Mouse (Mus musculus): ENCODE measurements at regions not wholly inside any gene's neighbourhood (a gene's known extent, or its start where the extent isn't known, plus 50 kb on each side); places are given as distances from the start of the nearest gene placed in this dataset.

- TF ChIP-seq CTCF (IDR thresholded peaks at IDR 0.05; ENCODE audit: borderline replicate concordance, insufficient read depth, low read length) = no peak
- TF ChIP-seq POLR2A (IDR thresholded peaks at IDR 0.05; ENCODE audit: low read depth, low read length) = no peak
Measured at GRCm38 (mm10) chr7:37343021-37343593, 430.3 kb downstream of the Zfp536 start.

Measured in embryonic fibroblast, embryonic 13.5 days (primary cell).